Mouse (Mus musculus) layer of hippocampus, postnatal 14 days (tissue): ENCODE results near the gene Gm2832. TPM values are rescaled to one million over a fixed set of nuclear protein-coding genes. Genes with fewer than 3 reads are reported as not detected.
"Not testable (repeated sequence)": the region's sequence is repeated elsewhere in the genome, so short reads cannot be mapped to it uniquely, and the experiment has no call there.

Source experiments
- DNase-seq, 2 experiments: peaks; one replicate each; pipeline ENCODE4 v3.0.0; 2021 to 2022; ENCODE audit warnings: low spot score in 2 of 2, mixed read lengths in 1 of 2
- long read RNA-seq, 2 experiments: library from polyadenylated mRNA; stranded (forward); transcript quantifications; one replicate each; pipeline ENCODE4 v2.0.0; 2021
- total RNA-seq, 2 experiments: library from RNA; stranded (reverse); gene quantifications; 2 replicates each; pipeline ENCODE4 v1.2.3; 2021

The Gm2832 gene
- total RNA-seq = not detected
- long read RNA-seq, experiment 1 = 0 reads
- long read RNA-seq, experiment 2 = 0 reads

GRCm38 (mm10) chr14:41278505-41278904 is at the start of gene Gm2832:
Gene Gm2832 (plus strand): TSS chr14:41278805.
- not testable (repeated sequence) for DNase-seq

GRCm38 (mm10) chr14:41263296-41263695 is 15.3 kb upstream of the Gm2832 start:
- DNase-seq = peak; percentile 56 to 67

- DNase-seq = peak; percentile 20 to 32
Observed at GRCm38 (mm10) chr14:41263853-41264755, 14.5 kb upstream of the Gm2832 start.

GRCm38 (mm10) chr14:41264756-41265566 is 13.6 kb upstream of the Gm2832 start:
- DNase-seq = peak; percentile 31 to 55

GRCm38 (mm10) chr14:41285965-41286364 is 7.4 kb downstream of the Gm2832 start:
- DNase-seq = not testable (repeated sequence)

Other genes with a start within 250 kb of the Gm2832 start
- 1 to 10 TPM in 1 of 2 experiments, under 1 TPM in 1; 0.98 to 1.3 TPM for gene Dydc2, start 209.6 kb upstream of the Gm2832 start, total RNA-seq
- not detected for gene Dydc1, start 205.9 kb upstream of the Gm2832 start, total RNA-seq
- not detected for gene Mat1a, start 173.8 kb upstream of the Gm2832 start, total RNA-seq
- gene Sftpa1, start 147.0 kb upstream of the Gm2832 start, total RNA-seq = not detected
- gene Mbl1, start 127.3 kb upstream of the Gm2832 start, total RNA-seq = not detected
- not detected for gene Sftpd, start 93.7 kb upstream of the Gm2832 start, total RNA-seq
- not detected for gene Gm5798, start 69.8 kb downstream of the Gm2832 start, total RNA-seq
- gene Gm7945, start 107.6 kb downstream of the Gm2832 start, total RNA-seq = not detected
- gene Gm6482, start 129.5 kb downstream of the Gm2832 start, total RNA-seq = not detected
- not detected for gene Gm7954, start 174.7 kb downstream of the Gm2832 start, total RNA-seq
- gene Gm3486, start 210.7 kb downstream of the Gm2832 start, total RNA-seq = not detected